Comparison of ENCODE assay signal across 9 mouse cellular contexts in the genomic region with DNA sequence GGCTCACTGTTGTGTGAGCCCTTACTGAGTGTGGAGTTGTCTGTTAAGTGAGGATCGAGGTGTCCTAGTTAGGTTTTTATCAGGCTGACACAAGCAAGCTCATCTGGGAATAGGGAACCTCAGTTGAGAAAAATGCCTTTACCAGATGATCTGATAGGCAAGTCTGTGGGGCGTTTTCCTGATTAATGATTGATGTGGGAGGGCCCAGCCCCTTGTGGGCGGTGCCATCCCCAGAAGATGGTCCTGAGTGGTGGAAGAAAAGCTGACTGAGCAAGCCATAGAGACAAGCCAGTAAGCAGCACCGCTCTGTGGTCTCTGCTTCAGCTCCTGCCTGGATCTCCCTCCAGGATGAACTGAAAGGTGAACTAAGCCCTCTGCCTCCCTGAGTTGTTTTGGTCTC.
DNase-seq lines count a peak whose midpoint lies in the region; ATAC-seq and TF ChIP-seq lines count a peak whose summit lies in the region.
"Had no signal": no experiment of that assay in that cellular context is flagged by ENCODE, and none has a peak within 500 bp of the region (broad histone marks: within the 10 kb centered on the region; RNA-seq: fewer than 3 reads in every experiment).

No protein-coding gene starts in this region.

- H3K27me3 ChIP-seq in embryonic facial prominence, embryonic 14.5 days (replicated peaks; ENCODE audit: control insufficient read depth, insufficient read depth, low read length), result no peaks in the 10 kb centered on the region
- no peaks in the 10 kb centered on the region for H3K27me3 ChIP-seq in midbrain, embryonic 16.5 days (ENCODE audit: control insufficient read depth, insufficient read depth, low read depth, low read length)

- WGBS in embryonic facial prominence, embryonic 14.5 days, result 26% methylated on average over 4 of the region's 4 CpGs
- WGBS in midbrain, embryonic 16.5 days, result 23% methylated on average over 4 of the region's 4 CpGs

- peak overlapping the region; percentile 89 for H3K27ac ChIP-seq in left cerebral cortex, adult 2 months
- peak overlapping the region; percentile 34; the same call in 1 of the 2 replicates for H3K27ac ChIP-seq in embryonic facial prominence, embryonic 14.5 days (replicated peaks; ENCODE audit: low read depth, low read length)
- H3K27ac ChIP-seq in midbrain, embryonic 16.5 days (ENCODE audit: low read length), result peak overlapping the region; percentile 58
- H3K27ac ChIP-seq: limb, embryonic 12.5 days had no signal

- peak overlapping the region; percentile 10; the same call in 1 of the 2 replicates for H3K9ac ChIP-seq in embryonic facial prominence, embryonic 14.5 days (ENCODE audit: low read depth, low read length)
- H3K9ac ChIP-seq in midbrain, embryonic 16.5 days (ENCODE audit: low read depth, low read length), result 0 out of 2 replicates have a peak overlapping the region, but pooled peaks have one; percentile 30
- H3K9ac ChIP-seq: limb, embryonic 12.5 days had no signal

- peak; percentile 28 to 39 for DNase-seq in left cerebral cortex, adult 2 months (ENCODE audit: extremely low spot score in 1 of 2, low spot score in 2 of 2)
- no peak for DNase-seq in left cerebral cortex, adult 11 months (ENCODE audit: low spot score)
- DNase-seq in embryonic facial prominence, embryonic 14.5 days (ENCODE audit: low spot score), result no peak
- peak; percentile 52 for DNase-seq in kidney, adult 9 months
- no peak for DNase-seq in gastrocnemius, adult 8-10 months (ENCODE audit: low spot score in 2 of 2)
- no peak for DNase-seq in natural killer cell, adult 2 months (ENCODE audit: low spot score in 2 of 2)
- DNase-seq in urinary bladder, postnatal 4 days (ENCODE audit: low spot score in 2 of 2), result no peak

- ATAC-seq in embryonic facial prominence, embryonic 14.5 days (ENCODE audit: low read depth), result no peak
- no peak for ATAC-seq in midbrain, embryonic 16.5 days

- no peaks in the 10 kb centered on the region for H3K36me3 ChIP-seq in embryonic facial prominence, embryonic 14.5 days (ENCODE audit: control insufficient read depth, insufficient read depth, low read length)
- H3K36me3 ChIP-seq in midbrain, embryonic 16.5 days (ENCODE audit: control insufficient read depth, insufficient read depth, low read length), result no peaks in the 10 kb centered on the region
- H3K36me3 ChIP-seq: limb, embryonic 12.5 days had no signal

- no peaks in the 10 kb centered on the region for H3K9me3 ChIP-seq in embryonic facial prominence, embryonic 14.5 days (ENCODE audit: control insufficient read depth, low read length)
- no peaks in the 10 kb centered on the region for H3K9me3 ChIP-seq in midbrain, embryonic 16.5 days (replicated peaks; ENCODE audit: control insufficient read depth, low read length, poor library complexity, severe bottlenecking)

- H3K4me1 ChIP-seq in embryonic facial prominence, embryonic 14.5 days (ENCODE audit: control insufficient read depth, insufficient read depth, low read length), result peaks cover 8% of the 10 kb centered on the region
- peaks cover 26% of the 10 kb centered on the region for H3K4me1 ChIP-seq in midbrain, embryonic 16.5 days (ENCODE audit: control insufficient read depth, insufficient read depth, low read length)

- H3K4me2 ChIP-seq in embryonic facial prominence, embryonic 14.5 days (ENCODE audit: low read depth, low read length), result no peak overlapping the region
- no peak overlapping the region for H3K4me2 ChIP-seq in midbrain, embryonic 16.5 days (ENCODE audit: low read length)
- H3K4me2 ChIP-seq: limb, embryonic 12.5 days had no signal

- intact Hi-C loops in left cerebral cortex, adult 2 months (cut with DNase I), result no loop called here

- H3K4me3 ChIP-seq in left cerebral cortex, adult 2 months, result no peak overlapping the region
- no peak overlapping the region for H3K4me3 ChIP-seq in embryonic facial prominence, embryonic 14.5 days (ENCODE audit: low read depth, low read length)
- no peak overlapping the region for H3K4me3 ChIP-seq in midbrain, embryonic 16.5 days (ENCODE audit: low read depth, low read length)
- H3K4me3 ChIP-seq: limb, embryonic 12.5 days had no signal

- no peak for TF ChIP-seq CTCF in left cerebral cortex, adult 2 months (IDR thresholded peaks at IDR 0.05)

Comparison
In these comparisons a context has a peak if more than half of its experiments do, and no peak if none do; other contexts are left out.
1. DNase-seq: peak in left cerebral cortex, adult 2 months (2 of 2) and kidney, adult 9 months (single experiment); none in left cerebral cortex, adult 11 months (single experiment), embryonic facial prominence, embryonic 14.5 days (single experiment), gastrocnemius, adult 8-10 months (0 of 2), natural killer cell, adult 2 months (0 of 2) and urinary bladder, postnatal 4 days (0 of 2).
2. H3K27ac ChIP-seq: peak in every context shown above with its lines; median percentile 89 in left cerebral cortex, adult 2 months; 58 in midbrain, embryonic 16.5 days; 34 in embryonic facial prominence, embryonic 14.5 days.